Mouse (Mus musculus) adrenal gland, postnatal 14 days (tissue): ENCODE measurements around the gene Fgfr2. TPM values are rescaled to one million over a fixed set of nuclear protein-coding genes. Genes with fewer than 3 reads are reported as not detected.

Experiments used
- DNase-seq: peaks from one replicate; pipeline ENCODE4 v3.0.0; 2021; ENCODE audit warnings: mixed read lengths
- total RNA-seq: library from RNA; stranded (reverse); gene quantifications from 2 replicates; pipeline ENCODE4 v1.2.3, GENCODE M21; 2021

The Fgfr2 gene
- total RNA-seq, 1 experiment from 2014 or later, result 227 TPM

DNA sequence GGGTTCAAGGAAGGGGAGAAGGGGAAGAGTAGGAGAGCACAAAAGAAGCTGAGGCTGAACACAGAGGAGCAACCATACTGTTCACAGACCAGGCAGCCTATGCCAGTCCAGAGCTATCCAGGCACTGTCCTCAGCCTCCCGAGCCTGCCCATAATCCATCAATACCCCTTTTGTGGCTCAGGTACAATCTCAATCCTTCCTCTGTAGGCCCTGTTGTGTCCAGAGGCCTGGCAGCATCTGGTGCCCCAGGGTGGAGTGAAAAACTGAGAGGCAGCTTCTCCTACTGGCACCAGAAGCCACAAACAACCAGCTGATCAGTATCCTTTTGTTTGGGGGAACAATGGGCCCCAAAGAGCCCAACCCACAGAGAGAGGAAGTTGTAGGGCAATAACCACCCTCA is 2818.5 kb downstream of the Fgfr2 start:
- DNase-seq, result no peak

DNA sequence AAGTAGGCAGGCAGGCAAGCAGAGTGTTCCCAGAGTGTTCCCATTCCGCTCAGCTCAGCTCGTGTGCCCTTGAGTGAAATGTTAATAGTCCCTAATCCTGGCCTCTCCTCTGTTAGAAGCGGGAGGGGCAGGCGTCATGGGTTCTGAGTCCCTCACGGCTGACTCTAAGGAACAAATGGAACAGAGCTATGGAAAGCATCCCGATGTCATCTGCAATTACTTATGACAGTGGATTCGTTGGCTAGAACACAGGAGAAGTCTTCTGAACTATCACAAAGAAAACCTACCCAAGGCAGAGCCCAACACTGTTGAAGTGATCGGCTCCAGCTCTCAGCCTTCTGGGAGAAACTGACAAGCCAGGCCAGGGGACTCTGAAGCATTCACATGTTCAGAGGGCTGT is 2819.7 kb downstream of the Fgfr2 start:
- DNase-seq, result no peak

DNA sequence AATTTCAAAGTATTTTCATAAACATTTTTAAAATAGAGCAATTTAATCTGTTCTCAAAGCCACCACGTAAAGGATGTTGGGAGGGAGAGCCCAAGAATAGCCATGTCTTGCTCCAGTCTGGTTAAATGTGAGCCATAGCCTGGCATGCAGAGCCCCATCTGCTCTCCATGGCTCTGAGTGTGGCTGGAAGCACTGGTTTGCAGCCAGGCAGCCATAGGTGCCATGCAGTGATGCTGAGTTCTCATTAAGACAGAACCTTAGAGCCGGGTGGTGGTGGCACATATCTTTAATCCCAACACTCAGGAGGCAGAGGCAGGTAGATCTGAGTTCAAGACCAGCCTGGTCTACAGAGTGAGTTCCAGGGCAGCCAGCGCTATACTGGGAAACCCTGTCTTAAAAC is 2822.5 kb downstream of the Fgfr2 start:
- DNase-seq, result no peak

DNA sequence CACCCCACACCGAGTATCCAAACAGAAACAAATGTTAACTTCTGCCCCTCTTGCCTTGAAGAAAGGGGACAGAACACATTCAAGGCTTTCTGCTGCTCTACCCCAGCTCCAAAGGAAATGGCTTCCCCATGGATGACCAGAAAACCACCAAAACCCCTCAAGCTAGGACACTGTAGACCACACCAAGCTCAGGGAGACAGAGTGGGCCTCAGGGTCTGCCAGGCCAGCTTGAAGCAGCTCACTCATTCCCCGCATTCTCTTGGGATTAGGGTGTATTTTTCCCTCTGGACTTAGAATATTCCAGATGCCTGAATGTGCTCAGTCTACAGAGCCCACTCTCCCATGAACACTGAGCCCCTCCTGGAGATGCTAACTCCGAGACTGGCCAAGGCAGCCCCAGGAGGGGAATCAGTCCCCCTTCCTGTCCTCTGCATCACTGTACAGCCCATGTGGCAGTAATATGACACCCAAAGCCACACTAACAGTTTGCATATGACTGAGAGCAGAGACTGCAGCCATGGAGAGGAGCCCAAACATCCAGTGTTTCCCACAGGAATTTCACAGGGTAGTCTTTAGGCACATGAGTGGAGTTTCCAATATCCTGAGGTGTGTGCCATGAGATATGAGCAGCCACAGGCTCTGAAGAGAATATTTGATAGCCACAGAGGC is 2824.1 kb downstream of the Fgfr2 start:
- DNase-seq, result no peak

DNA sequence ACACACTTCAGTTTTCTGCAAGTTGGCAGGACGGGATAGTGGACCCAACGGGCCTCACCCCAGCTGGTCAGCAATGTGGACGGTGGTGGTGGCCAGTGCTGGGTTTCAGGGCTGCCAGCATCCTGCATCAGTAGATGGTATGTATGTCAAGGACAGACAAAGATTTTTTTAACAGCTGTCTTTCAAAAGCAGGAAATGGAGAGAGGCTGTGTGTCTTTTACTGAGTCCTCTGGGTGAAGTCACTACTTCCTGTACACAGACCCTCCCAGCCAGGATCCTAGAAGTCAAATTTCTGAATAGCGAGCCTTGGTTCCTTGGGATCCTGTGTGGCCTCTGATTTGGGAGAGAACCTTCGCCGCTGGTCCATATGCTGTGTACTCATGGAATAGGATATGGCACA is 2832.0 kb downstream of the Fgfr2 start:
- DNase-seq, result no peak

DNA sequence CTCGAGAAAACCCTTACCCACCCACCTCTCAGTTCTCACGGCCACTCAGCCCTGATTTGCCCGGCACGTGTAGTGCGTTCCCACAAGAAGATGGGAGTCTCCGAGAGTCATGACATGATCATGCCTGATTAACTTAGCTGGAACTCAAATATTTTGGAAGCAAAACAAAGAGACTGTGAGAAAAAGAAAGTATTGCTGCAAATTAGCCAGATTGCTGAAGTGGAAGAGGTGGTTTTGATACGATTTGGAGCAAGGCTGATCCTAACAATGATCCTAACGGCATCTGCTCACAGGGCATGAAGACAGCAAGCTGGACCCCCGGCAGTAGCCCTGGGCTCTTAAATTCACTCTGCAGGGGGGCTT is 2833.7 kb downstream of the Fgfr2 start:
- DNase-seq, result no peak

DNA sequence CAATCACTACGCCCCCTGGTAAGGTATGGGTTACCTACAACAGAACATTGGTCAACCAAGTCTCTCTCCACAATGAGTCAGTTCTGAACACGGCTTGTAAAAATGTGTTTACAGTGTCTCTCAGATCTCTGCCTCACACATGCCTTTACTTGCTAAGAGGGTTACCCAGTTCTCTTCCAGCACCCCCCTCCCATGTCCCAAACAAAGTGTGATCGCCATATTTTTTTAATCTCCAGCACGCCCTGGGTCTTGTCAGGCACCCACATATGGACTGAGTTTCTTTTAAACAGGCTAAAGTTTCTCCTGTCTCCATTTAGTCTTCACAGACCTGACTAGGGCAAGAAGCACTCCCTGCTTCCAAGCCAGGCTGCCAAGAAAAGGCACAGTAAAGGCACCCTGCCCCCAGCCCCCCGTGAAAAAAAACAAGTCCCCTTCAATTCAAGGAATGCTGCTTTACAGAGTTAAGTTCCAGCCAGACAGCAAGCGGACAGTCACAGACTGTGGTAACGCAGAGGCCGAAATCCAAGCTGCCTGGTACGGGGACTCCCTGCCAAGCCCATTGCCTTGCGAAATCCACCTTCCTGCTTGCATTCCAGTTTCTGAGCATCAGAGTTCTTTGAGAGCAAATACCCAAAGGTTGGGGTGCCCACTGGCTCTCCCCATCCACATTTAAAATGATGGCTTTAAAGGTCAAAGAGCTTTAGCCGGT is 2834.3 kb downstream of the Fgfr2 start:
- DNase-seq, result peak; percentile 61

DNA sequence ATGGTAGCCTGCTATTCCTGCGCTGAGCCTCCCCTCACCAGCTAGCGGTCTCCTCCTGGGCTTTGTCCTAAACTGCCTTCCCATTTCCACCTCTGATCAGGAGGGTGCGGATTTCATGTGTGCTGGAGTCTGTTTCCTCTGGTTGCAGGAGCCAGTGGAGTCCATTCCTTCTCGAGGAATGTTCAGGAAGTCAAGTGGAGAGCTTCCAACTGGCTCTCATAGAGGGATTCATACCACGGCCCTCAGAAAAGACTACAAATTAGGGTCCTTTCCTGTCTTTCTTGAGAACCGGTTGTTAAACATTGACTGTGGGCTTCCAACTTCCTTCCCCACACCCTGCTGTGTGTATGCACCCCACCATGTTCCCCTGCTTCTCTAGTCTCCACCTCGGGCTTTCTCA is 2834.9 kb downstream of the Fgfr2 start:
- DNase-seq, result no peak

DNA sequence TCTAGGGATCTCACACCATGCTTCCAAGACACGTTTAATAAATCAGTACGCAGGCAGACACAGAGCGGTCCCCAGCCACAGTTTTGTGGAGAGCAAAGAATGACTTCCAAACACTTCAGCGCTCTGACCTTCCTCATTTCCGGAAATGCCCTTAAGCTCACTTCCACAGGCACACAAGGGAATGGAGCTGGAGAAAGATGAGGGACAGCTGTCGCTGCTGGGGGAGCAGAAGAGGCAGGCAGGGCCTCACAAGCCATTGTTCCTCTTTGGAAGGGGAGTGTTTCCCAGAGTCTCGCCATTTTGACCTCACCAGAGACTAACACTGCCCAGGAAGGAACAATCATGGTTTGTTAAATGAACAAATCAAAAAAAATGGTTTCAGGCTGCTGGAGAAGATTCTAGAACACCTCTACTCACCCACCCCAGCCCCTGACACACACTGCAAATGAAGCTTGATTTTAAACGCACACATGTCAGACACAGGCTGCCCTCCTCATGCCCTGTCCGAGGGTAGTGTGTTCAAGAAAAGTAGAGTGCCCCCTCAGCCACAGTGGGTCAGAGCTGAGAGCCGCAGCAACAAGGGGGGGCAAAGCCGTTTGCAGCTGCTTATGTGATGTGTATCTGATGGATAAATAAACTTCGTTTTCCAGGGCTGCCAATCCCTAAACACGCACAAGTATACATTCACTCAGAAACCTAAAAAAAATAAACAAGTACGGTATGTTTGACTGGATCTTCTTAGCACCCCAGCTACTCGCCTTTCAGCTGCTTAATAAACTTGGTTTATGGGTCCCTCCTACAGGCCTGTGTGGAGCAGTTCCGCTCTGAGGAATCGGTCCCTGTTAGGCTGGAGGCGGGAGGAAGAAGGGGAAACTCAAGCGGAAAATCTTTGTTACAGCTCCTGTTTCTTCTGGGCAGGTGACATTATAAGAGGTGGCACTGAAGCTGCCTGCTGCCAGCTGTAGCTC is 2844.1 kb downstream of the Fgfr2 start:
- no peak for DNase-seq

DNA sequence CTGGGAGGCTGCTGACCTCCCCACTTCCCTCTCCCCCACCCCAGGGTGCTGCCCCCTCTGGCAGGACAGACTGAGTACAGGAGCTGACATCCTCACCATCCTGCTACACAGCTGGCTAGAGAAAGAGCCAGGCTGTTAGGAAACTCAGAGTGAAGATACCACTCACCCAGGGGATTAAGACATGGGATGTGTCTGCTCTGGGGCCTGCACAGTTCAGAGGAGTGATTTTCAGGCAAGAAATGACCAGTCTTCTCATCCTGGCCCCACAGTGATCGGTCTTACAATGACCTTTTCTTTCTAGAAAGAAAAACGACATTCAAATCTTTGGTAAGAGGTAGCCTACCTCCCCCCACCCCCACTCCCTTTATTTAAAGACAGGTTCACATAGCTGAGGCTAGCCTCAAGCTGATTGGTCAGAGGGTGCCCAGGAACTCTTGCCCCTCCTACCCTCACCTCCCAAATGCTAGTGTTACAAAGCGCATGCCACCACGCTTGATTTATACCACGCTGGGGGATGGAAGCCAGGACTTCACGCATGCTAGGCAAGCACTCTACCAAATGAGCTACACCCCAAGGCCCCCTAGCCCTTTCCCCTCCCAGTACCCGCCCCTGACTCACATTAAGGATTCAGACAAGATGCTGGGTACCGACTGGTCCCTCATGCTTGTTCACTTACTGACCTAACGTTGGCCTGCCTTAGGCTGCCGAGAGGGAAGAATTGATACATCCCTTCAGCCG is 2845.0 kb downstream of the Fgfr2 start:
- DNase-seq, result no peak

DNA sequence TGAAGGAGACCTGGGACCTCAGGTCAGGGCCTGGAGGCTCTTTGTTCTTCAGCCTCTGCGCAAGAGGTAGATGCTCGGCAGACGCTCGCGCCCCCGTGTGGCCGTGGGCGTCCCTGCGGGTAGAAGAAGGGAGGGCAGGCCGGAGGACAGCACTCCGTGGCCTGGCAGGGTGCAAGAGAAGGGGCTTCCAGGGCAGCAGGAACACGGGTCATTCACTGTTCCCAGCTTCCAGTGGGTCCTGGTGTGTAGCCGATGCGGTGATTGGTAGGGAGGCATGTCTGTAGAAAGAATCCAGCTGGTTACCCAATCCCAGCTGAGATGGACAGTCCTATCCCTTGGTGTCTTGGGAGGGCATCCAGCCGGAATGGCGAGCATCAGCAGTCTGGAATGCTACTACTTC is 2849.9 kb downstream of the Fgfr2 start:
- peak; percentile 91 for DNase-seq

DNA sequence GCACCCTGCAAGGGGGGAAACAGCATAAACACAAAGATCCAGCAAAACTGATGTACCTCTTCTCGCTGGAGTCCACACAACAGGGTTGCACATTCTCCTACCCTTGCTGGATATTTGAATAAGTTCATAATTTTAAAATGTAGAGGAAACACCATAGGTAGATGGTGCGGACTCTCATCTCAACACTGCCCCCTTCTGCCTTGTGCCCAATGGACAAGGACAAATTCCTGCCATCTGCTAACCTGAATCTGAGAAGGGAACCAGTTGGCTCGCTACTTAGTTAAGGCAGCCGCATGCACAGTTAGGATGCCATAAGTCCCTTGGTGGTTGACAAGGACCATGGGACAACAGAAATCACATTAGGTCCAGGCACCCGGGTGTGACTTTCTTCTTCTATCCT is 2852.3 kb downstream of the Fgfr2 start:
- peak; percentile 48 for DNase-seq

DNA sequence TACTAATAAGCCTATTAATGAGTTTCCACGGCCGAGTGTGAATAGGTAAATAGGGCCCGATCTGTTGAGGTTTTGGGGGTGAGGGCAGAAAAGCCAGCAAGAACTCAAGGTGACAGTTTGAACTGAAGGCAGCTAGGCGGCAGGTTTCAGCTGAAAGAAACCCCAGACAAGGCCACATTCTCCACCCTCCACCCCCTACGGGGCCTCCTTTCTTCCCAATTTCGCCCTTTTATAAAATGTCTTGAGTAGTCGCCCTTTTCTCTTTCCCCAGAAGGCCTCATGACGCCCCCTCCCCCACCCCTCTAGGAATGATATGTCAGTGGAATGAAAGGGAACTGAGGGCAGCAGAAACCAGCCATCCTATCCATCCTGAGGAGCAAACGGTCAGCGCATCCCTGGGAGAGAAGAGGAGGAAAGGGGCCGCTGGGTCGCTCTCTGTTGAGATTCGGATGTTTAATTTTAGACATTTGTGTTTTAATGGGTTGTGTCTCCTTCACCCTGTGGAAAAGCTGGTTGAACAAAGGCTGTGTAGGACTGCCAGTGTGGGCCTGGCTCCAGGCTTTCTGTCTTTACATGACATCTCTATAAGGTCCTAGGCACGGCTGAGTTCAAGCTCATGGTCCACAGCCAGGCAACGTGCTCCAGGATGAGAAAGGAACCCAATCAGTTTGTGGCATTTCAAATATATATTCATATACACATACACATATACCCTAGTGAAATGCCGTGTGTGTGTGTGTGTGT is 2853.9 kb downstream of the Fgfr2 start:
- DNase-seq, result no peak

DNA sequence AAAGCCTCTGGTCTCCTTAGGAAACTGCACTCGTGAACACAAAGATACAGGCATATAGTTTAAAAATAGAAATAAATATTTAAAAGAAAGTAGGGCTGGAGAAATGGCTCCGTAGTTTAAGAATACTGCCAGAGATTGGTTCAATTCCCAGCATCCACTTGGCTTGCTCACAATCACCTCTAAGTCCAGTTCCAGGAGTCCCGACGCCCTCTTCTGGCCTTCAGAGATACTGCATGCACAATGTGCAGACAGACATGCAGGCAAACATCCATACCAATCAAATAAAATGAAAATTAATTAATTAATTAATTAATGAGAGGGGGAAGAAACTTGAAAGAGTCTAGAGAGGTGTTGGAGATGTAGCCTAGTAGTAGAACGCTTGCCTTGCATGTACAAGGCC is 2856.1 kb downstream of the Fgfr2 start:
- DNase-seq, result peak; percentile 50

DNA sequence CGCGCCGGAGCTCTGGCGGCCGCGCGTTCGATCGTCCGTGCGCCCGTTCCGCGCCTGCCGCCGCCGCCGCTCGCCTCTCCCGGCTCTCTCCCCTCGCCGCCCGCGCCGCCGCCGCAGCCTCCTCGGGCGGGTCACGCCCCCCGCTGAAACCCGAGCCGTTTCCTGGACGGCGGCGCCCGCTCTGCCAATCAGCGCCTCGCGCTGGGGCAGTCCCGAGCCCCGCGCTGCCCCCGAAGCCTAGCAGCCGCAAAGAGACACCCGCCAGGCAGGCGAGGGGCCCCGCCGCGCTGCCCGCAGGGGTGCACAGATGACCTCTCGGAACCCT is 2857.0 kb downstream of the Fgfr2 start:
- DNase-seq, result peak; percentile 95

DNA sequence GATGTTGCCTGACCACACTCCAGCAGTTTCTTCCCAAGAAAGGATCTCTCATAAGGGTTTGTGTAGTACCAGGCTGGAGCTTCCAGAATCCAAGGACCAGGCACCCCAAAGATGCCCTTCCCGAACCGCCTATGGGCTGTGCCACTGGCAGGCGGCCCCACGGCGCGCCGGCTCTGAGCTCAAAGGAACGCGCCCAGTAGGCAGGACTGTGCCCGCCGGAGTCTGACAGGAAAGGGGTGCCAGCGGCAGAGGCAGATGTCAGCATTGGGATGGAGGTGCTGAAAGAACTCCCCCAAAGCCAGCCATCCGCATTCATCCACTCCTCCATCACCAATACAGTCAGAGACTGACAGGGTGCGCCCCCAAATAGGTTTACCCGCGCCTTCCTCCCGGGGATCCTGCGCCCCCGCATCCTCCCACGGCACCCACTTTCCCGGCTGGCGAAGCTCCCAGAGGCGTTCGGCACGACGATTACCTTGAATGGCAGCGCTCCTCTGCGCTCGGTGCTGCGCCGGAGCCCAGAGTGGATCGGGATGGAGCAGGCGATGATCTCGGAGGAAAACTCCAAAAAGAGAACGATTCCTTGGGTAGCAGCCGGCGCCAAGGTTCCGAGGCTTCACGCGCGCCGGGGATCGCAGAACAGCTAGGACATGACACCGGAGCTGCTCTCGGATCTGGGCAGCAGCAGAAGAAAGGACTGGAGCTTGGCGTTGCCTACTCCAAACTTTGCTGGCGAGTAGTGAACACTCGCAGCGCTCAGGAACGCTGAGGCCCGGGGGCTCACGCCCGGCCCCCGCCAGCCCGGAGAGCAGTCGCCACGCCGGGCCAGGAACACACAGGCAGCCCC is 2857.6 kb downstream of the Fgfr2 start:
- peak; percentile 76 for DNase-seq

DNA sequence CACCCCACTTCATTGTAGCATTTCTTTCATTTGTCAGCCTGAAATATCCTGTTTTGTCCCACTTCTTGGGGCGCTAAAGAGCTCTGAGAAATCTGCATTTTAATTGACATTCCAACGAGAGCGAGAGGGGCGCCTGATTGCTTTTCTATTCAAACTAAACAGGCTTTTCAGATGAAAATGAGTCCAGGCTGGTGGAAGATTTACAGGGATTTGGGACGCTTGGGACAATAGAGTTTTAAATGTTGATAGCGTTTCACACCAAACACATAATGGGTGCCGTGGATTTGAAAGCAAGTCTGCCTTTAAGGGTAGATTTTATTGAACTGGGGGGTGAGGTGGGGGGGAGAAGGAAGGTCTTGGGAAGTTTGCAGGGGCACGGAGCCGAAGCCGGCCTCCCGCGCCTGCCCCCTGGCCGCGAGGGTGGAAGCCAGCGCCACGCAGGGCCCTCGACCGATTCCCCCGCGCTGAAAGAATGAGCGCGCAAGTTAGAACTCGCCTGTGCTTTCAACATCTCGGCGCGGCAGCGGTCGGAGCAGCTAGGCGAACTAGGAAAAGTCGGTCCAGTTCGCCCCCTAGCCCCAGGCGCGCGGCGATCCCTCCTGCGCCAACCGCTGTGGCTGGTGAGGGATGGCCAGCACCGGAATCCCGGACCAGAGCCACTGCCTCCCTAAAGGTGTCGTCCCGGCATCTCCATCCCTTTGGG is 2858.4 kb downstream of the Fgfr2 start:
- DNase-seq, result peak; percentile 79

DNA sequence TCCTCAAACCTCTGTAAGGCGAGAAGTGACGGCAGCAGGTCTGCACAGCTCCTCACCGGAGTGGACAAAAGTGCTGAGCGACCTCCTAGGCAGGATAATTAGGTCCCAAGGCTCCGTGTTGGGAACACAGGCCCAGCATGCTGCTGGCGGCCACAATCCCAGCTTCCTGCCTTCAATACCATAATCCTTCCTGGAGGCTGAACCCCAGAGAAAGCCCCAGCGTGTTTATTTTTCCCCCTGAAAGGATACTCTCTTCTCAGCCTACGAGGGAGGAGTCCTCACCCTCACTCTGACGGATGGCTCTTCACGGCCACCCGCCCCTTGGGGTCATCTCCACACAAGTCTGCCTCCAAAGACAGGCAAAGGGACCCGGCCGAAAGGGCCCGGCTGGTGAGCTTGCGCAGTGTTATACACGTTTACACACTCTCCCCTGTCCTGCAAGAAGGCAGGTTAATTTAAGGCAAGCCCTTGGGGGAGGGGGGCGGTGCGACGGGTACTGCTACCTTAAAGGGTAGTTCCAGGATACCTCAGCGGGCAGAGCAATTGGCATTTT is 2859.3 kb downstream of the Fgfr2 start:
- peak; percentile 65 for DNase-seq

DNA sequence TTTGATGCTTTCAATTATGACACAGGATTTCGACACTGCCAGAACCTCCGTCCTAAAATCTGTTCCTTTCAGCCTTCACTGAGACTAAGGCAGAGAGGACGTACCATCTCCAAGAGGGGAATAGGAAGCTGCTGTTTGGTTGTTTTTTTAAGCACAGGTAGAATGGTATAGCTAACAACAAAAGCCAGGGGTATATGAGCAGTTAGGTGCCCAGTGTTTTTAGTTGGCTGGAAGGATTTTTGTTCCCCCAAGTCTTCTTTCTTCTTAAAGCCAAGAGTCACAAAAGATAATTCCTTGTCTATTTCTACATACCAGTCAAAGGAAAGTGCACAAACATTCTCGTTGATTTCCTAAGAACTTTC is 2859.9 kb downstream of the Fgfr2 start:
- DNase-seq, result no peak
